8 mouse cellular contexts compared by ENCODE assay signal in genomic region chr9:109054712-109055111, GRCm38 (mm10). TPM values are rescaled to one million over a fixed set of nuclear protein-coding genes. Genes with fewer than 3 reads are reported as not detected.
DNase-seq lines count a peak whose midpoint lies in the region; ATAC-seq and TF ChIP-seq lines count a peak whose summit lies in the region.

No protein-coding gene starts in this region.

- peak overlapping the region; percentile 75 for H3K27ac ChIP-seq in forebrain, postnatal 0 days (ENCODE audit: low read depth, low read length)
- peak overlapping the region; percentile 81 for H3K27ac ChIP-seq in hindbrain, embryonic 10.5 days

- peak overlapping the region; percentile 30 for H3K4me3 ChIP-seq in forebrain, postnatal 0 days (ENCODE audit: low read depth, low read length)
- H3K4me3 ChIP-seq in hindbrain, embryonic 10.5 days, result peak overlapping the region; percentile 30

- ATAC-seq in forebrain, postnatal 0 days, result peak; percentile 86

- WGBS in forebrain, postnatal 0 days, result 15% methylated on average over 7 of the region's 7 CpGs
- WGBS in hindbrain, embryonic 10.5 days, result 13% methylated on average over 7 of the region's 7 CpGs

- no peaks in the 10 kb centered on the region for H3K4me1 ChIP-seq in forebrain, postnatal 0 days (ENCODE audit: insufficient read depth)
- peaks cover 30% of the 10 kb centered on the region for H3K4me1 ChIP-seq in hindbrain, embryonic 10.5 days (replicated peaks)

- H3K36me3 ChIP-seq in forebrain, postnatal 0 days (ENCODE audit: insufficient read depth), result peaks cover 29% of the 10 kb centered on the region
- peaks cover 43% of the 10 kb centered on the region for H3K36me3 ChIP-seq in hindbrain, embryonic 10.5 days

- peak overlapping the region; percentile 49 for H3K9ac ChIP-seq in forebrain, postnatal 0 days

- peak overlapping the region; percentile 53 for H3K4me2 ChIP-seq in forebrain, postnatal 0 days (ENCODE audit: low read depth)

- no peaks in the 10 kb centered on the region for H3K27me3 ChIP-seq in forebrain, postnatal 0 days (ENCODE audit: insufficient read depth, low read length)
- no peaks in the 10 kb centered on the region for H3K27me3 ChIP-seq in hindbrain, embryonic 10.5 days (ENCODE audit: insufficient read depth, poor library complexity, severe bottlenecking)

- TF ChIP-seq CTCF in forebrain, postnatal 0 days (IDR thresholded peaks at IDR 0.05; ENCODE audit: low read depth), result no peak

- no peaks in the 10 kb centered on the region for H3K9me3 ChIP-seq in forebrain, postnatal 0 days (ENCODE audit: low read length)
- H3K9me3 ChIP-seq in hindbrain, embryonic 10.5 days, result no peaks in the 10 kb centered on the region

- peak; percentile 62 for DNase-seq in MN1 (ENCODE audit: low spot score)
- DNase-seq in c-Kit-positive CD71-negative TER-119-negative erythroid progenitor cells, embryonic 14.5 days (ENCODE audit: low read depth), result peak; percentile 73
- DNase-seq in forebrain, postnatal 0 days, result peak; percentile 78
- peak; percentile 44 for DNase-seq in hindbrain, embryonic 10.5 days (ENCODE audit: low spot score)
- DNase-seq in layer of hippocampus, adult 9-11 months, result peak; percentile 90
- peak; percentile 64 for DNase-seq in lung, postnatal 14 days
- DNase-seq in right cerebral cortex, adult 18-20 months, result peak; percentile 84
- DNase-seq in yolk sac, embryonic 10.5 days (ENCODE audit: low spot score), result peak; percentile 71

RNA-seq across cellular contexts. Expression of gene Trex1, which starts 4.8 kb away (rescaled TPM):
- 22.5 and 25.3 TPM in 2 replicates for total RNA-seq in forebrain, postnatal 0 days (2014; rRNA removed)
- polyA plus RNA-seq in forebrain, postnatal 0 days (2015; fragmentation: Nextera tagmentation; extraction: Ambion mirVana), result 16.5 and 20.3 TPM in 2 replicates
- polyA plus RNA-seq in hindbrain, embryonic 10.5 days (2016; fragmentation: Nextera tagmentation; extraction: Ambion mirVana), result 8.1 and 11.3 TPM in 2 replicates

RNA-seq across cellular contexts. Expression of gene Shisa5, which starts 16.3 kb away (rescaled TPM):
- total RNA-seq in forebrain, postnatal 0 days (2014; rRNA removed), result 66.2 and 68.4 TPM in 2 replicates
- polyA plus RNA-seq in forebrain, postnatal 0 days (2015; fragmentation: Nextera tagmentation; extraction: Ambion mirVana), result 75.9 and 77.3 TPM in 2 replicates
- polyA plus RNA-seq in hindbrain, embryonic 10.5 days (2016; fragmentation: Nextera tagmentation; extraction: Ambion mirVana), result 38.8 and 43.6 TPM in 2 replicates

RNA-seq across cellular contexts. Expression of gene Atrip, which starts 19.2 kb away (rescaled TPM):
- total RNA-seq in forebrain, postnatal 0 days (2014; rRNA removed), result 45.2 and 46.1 TPM in 2 replicates
- 34.6 and 34.8 TPM in 2 replicates for polyA plus RNA-seq in forebrain, postnatal 0 days (2015; fragmentation: Nextera tagmentation; extraction: Ambion mirVana)
- 30.5 and 32.1 TPM in 2 replicates for polyA plus RNA-seq in hindbrain, embryonic 10.5 days (2016; fragmentation: Nextera tagmentation; extraction: Ambion mirVana)

RNA-seq across cellular contexts. Expression of gene Ccdc51, which starts 27.6 kb away (rescaled TPM):
- total RNA-seq in forebrain, postnatal 0 days (2014; rRNA removed), result 12.2 and 12.9 TPM in 2 replicates
- 6.4 and 7.2 TPM in 2 replicates for polyA plus RNA-seq in forebrain, postnatal 0 days (2015; fragmentation: Nextera tagmentation; extraction: Ambion mirVana)
- 14.4 and 16.1 TPM in 2 replicates for polyA plus RNA-seq in hindbrain, embryonic 10.5 days (2016; fragmentation: Nextera tagmentation; extraction: Ambion mirVana)

RNA-seq across cellular contexts. Expression of gene Tma7, which starts 27.7 kb away (rescaled TPM):
- 177 and 216 TPM in 2 replicates for total RNA-seq in forebrain, postnatal 0 days (2014; rRNA removed)
- 695 and 816 TPM in 2 replicates for polyA plus RNA-seq in forebrain, postnatal 0 days (2015; fragmentation: Nextera tagmentation; extraction: Ambion mirVana)
- polyA plus RNA-seq in hindbrain, embryonic 10.5 days (2016; fragmentation: Nextera tagmentation; extraction: Ambion mirVana), result 758 and 785 TPM in 2 replicates

Comparison
In these comparisons a context has a peak if more than half of its experiments do, and no peak if none do; other contexts are left out.
1. Peak in every context shown above with its lines: DNase-seq, ATAC-seq, H3K4me3 ChIP-seq and H3K27ac ChIP-seq.